Mouse (Mus musculus) liver, adult 2 months (tissue): ENCODE measurements around the gene Hnrnpa3. TPM values are rescaled to one million over a fixed set of nuclear protein-coding genes. Genes with fewer than 3 reads are reported as not detected.

ENCODE experiments used
- DNase-seq: peaks from one replicate; pipeline ENCODE4 v3.0.0-alpha.2; 2011; ENCODE audit warnings: low read depth, low spot score; ENCODE audit errors: extremely low read depth
- H3K27ac ChIP-seq: fragments of 200-500 bp; replicated peaks from 2 replicates; pipeline ENCODE4 v1.5.1; 2012; ENCODE audit warnings: low read depth, mild to moderate bottlenecking, control low read depth, inconsistent platforms, low read length; ENCODE audit not compliant: insufficient read depth
- H3K27me3 ChIP-seq: fragments of 200-500 bp; 2 replicates; pipeline ENCODE4 v1.6.1; 2012; ENCODE audit warnings: mild to moderate bottlenecking, moderate library complexity, low read length, inconsistent platforms; ENCODE audit not compliant: control insufficient read depth, insufficient read depth
- H3K36me3 ChIP-seq: fragments of 200-500 bp; 2 replicates; pipeline ENCODE4 v1.6.1; 2012; ENCODE audit warnings: low read length, inconsistent platforms; ENCODE audit not compliant: control insufficient read depth, insufficient read depth
- H3K4me1 ChIP-seq: fragments of 200-500 bp; 2 replicates; pipeline ENCODE4 v1.6.1; 2011; ENCODE audit warnings: low read length; ENCODE audit not compliant: control insufficient read depth, insufficient read depth
- H3K4me3 ChIP-seq: fragments of 200-500 bp; 2 replicates; pipeline ENCODE4 v1.5.1; 2011; ENCODE audit warnings: low read depth, mild to moderate bottlenecking, control low read depth, low read length, moderate library complexity; ENCODE audit not compliant: insufficient read depth
- H3K79me2 ChIP-seq: fragments of 200-500 bp; 2 replicates; pipeline ENCODE4 v1.6.1; 2012; ENCODE audit warnings: inconsistent platforms, mild to moderate bottlenecking, low read length, moderate library complexity; ENCODE audit not compliant: control insufficient read depth, insufficient read depth
- H3K9ac ChIP-seq: fragments of 200-500 bp; 2 replicates; pipeline ENCODE4 v1.6.1; 2012; ENCODE audit warnings: low read depth, mild to moderate bottlenecking, control low read depth, inconsistent platforms, low read length
- CTCF ChIP-seq: fragments of 200-500 bp; IDR thresholded peaks from 2 replicates; pipeline ENCODE4 v1.5.1; 2011; ENCODE audit warnings: low read depth, low read length, control low read depth
- POLR2A ChIP-seq: fragments of 200-500 bp; IDR thresholded peaks from 2 replicates; pipeline ENCODE4 v1.6.1; 2011; ENCODE audit warnings: low read length, control low read depth; ENCODE audit not compliant: insufficient read depth; ENCODE audit errors: extremely low read depth
- WGBS: fragments of 180-500 bp; shearing (Covaris S2); methylation state at CpG from one replicate; pipeline ENCODE4 v1.1.7; 2018; 5-methylcytosine and 5-hydroxymethylcytosine counted together
- polyA plus RNA-seq: library from polyadenylated mRNA; depleted of rRNA; stranded (reverse); fragments of >200 nt; gene quantifications from 2 replicates; pipeline ENCODE4 v1.2.3, GENCODE M21; 2012
- total RNA-seq: library from RNA; depleted of rRNA; stranded (reverse); fragments of >200 nt; gene quantifications from 2 replicates; pipeline ENCODE4 v1.2.3, GENCODE M21; 2014

Hnrnpa3 gene
- total and polyA plus RNA-seq, 2 experiments, result 13.9 to 45.5 TPM

DNA sequence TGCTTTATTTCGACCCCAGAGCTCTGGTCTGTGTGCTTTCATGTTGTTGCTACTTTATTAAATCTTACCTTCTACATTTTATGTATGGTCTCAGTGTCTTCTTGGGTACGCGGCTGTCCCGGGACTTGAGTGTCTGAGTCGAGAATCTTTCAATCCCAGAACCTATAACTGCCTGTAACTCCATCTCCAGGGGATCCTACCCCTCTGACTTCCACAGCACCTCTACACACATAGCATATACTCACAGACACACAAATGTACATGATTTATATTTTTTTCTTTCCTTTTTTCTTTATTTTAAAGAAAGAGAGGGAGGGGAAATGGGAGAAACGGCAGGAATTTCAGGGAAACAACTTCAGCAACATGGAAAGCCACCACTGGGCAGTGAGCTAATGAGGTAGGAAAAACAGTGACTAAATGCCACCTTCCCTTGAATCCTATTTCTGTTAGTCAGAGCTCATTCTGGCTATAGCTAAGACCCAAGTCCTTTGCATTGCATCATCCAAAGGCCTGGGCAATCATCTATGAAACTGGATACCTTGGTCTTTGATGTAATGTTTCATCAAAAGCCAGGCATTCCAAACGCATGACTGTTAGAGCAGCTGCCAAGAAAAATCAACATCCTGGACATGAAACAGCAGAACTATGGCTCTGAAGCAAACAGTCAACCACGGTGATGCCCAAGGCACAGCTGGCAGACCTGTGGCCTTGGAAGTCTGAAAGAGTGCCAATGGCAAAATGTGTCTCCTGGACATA lies 16.1 kb upstream of the Hnrnpa3 start:
- Histone ChIP-seq H3K79me2 (no peaks in the 10 kb centered on the region), H3K4me3 (no peak overlapping the region), H3K4me1 (peaks cover 6% of the 10 kb centered on the region; the same call in 1 of the 2 replicates), H3K27ac (peak overlapping the region; percentile 62), H3K27me3 (no peaks in the 10 kb centered on the region), H3K36me3 (no peaks in the 10 kb centered on the region), H3K9ac (no peak overlapping the region)
- DNase-seq, result peak; percentile 99
- WGBS, result 53% methylated on average over 8 of the region's 8 CpGs
- no peak for TF ChIP-seq POLR2A
- no peak for TF ChIP-seq CTCF

DNA sequence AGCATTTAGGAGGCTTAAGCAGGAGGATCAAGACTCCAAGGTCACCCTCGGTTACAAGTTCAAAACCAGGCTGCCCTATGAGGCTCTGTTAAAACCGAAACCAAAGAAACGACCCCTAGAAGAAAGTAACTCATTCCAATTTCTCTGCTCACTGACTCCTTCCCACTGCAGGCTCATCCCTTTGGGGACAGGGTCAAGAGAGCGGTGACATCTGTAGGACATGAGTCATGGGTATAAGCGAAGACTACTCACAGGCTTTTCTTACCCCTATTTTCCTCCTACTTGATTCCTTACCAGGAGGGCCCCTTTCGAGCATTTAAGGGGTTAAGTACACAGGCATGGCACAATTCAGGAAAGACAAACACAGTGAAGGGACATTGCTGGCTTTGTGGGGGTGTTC lies 15.1 kb upstream of the Hnrnpa3 start:
- no peaks in the 10 kb centered on the region for H3K79me2 ChIP-seq
- TF ChIP-seq CTCF (no peak), POLR2A (no peak)
- peak overlapping the region; percentile 25 for H3K27ac ChIP-seq
- no peak overlapping the region for H3K4me3 ChIP-seq
- peaks cover 6% of the 10 kb centered on the region; the same call in 1 of the 2 replicates for H3K4me1 ChIP-seq
- H3K9ac ChIP-seq, result no peak overlapping the region
- peak; percentile 41 for DNase-seq
- no peaks in the 10 kb centered on the region for H3K27me3 ChIP-seq
- WGBS, result 49% methylated on average over 6 of the region's 6 CpGs
- H3K36me3 ChIP-seq, result no peaks in the 10 kb centered on the region

DNA sequence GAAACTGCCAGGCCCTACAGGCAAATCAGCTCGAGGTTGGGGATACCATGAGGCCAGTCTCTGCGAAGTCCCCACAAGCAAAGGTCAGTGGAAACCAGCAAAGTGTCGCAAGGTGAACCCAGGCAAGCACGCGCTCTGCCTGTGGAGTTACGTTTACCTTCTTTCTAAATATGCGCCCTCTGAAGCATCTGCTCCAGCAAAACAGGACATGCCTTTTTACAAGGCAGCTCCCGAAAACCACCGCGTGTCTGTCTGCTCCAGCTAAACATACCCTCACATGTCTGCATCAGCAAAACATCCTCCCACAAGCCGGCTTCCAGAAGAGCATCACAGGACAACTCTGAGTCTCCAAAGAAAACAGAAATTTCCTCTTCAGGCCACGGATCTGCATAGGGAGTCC lies 13.8 kb upstream of the Hnrnpa3 start:
- peaks cover 6% of the 10 kb centered on the region; the same call in 1 of the 2 replicates for H3K4me1 ChIP-seq
- DNase-seq, result no peak
- no peak for TF ChIP-seq CTCF
- H3K79me2 ChIP-seq, result no peaks in the 10 kb centered on the region
- no peak overlapping the region for H3K4me3 ChIP-seq
- H3K36me3 ChIP-seq, result peaks cover 4% of the 10 kb centered on the region; the same call in 1 of the 2 replicates
- H3K9ac ChIP-seq, result no peak overlapping the region
- no peaks in the 10 kb centered on the region for H3K27me3 ChIP-seq
- 94% methylated on average over 12 of the region's 12 CpGs for WGBS
- no peak overlapping the region for H3K27ac ChIP-seq

DNA sequence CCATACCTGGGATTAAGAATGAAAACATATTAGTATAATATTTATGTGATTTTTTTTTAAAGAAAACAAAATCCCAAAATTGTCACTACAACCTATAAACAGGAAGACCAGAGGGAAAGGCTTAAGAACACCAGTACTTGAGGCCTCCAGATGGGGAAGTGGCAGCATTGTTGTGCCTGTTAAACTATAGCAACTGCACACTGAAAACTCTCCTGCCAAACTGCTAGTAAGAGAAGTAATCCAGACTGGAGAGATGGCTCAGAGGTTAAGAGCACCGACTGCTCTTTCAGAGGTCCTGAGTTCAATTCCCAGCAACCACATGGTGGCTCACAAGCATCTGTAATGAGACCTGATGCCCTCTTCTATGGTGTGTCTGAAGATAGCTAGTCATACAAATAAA lies 8.6 kb upstream of the Hnrnpa3 start:
- TF ChIP-seq POLR2A, result no peak
- no peak for TF ChIP-seq CTCF
- Histone ChIP-seq H3K9ac (no peak overlapping the region), H3K79me2 (no peaks in the 10 kb centered on the region), H3K36me3 (peaks cover 4% of the 10 kb centered on the region; the same call in 1 of the 2 replicates), H3K4me3 (no peak overlapping the region), H3K27me3 (no peaks in the 10 kb centered on the region), H3K27ac (no peak overlapping the region), H3K4me1 (no peaks in the 10 kb centered on the region)
- no peak for DNase-seq
- WGBS, result 80% methylated on average over 1 of the region's 1 CpGs

DNA sequence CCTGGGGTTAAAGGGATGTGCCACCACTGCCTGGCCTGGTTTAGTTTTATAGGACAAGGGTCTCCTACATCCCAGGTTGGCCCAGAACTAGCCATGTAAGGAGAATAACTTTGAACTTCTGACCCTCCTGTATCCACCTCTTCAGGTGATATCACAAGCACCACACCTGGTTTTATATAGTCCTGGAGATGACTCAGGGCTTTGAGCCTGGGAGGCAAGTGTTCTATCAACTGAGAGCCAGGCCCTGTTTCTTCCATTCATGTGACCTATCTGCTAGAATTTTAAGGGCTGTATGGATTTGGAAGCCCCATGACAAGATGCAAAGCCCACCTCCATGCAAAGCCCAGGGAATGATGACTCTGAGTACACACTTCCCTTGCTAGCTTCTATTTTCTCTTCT lies 5.9 kb upstream of the Hnrnpa3 start:
- Histone ChIP-seq H3K4me1 (peaks cover 3% of the 10 kb centered on the region; the same call in 1 of the 2 replicates), H3K79me2 (peaks cover 5% of the 10 kb centered on the region; the same call in 1 of the 2 replicates), H3K36me3 (peaks cover 4% of the 10 kb centered on the region; the same call in 1 of the 2 replicates), H3K27me3 (no peaks in the 10 kb centered on the region), H3K4me3 (no peak overlapping the region), H3K27ac (no peak overlapping the region), H3K9ac (no peak overlapping the region)
- DNase-seq, result no peak
- no peak for TF ChIP-seq CTCF
- TF ChIP-seq POLR2A, result no peak

DNA sequence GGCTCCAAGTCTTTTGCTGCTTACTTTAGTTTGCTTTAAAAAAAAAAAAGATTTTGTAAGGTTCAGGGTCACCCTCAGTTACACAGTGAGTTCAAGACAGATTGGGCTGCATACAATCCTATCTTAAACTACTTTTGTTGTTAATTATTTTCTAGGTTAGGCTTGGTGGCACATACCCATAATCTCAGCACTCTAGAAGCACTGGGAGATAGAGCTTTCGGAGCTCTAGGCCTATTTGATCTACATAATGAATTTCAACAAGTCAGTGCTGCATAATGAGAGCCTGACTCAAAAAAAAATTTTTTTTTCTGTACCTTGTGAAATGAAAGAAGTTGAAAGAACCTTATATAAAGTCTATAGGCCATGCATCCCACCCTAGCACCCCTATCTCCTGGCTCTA lies 4.4 kb upstream of the Hnrnpa3 start:
- H3K4me1 ChIP-seq, result peaks cover 3% of the 10 kb centered on the region; the same call in 1 of the 2 replicates
- no peak for TF ChIP-seq POLR2A
- TF ChIP-seq CTCF, result no peak
- H3K27me3 ChIP-seq, result no peaks in the 10 kb centered on the region
- H3K79me2 ChIP-seq, result peaks cover 9% of the 10 kb centered on the region; the same call in 1 of the 2 replicates
- H3K4me3 ChIP-seq, result no peak overlapping the region
- H3K36me3 ChIP-seq, result peaks cover 1% of the 10 kb centered on the region; the same call in 1 of the 2 replicates
- WGBS, result 80% methylated on average over 1 of the region's 1 CpGs
- DNase-seq, result no peak
- H3K9ac ChIP-seq, result no peak overlapping the region
- H3K27ac ChIP-seq, result no peak overlapping the region
